Mouse (Mus musculus) MEL (cell line): ENCODE data around the gene Pdlim1. TPM values are rescaled to one million over a fixed set of nuclear protein-coding genes. Genes with fewer than 3 reads are reported as not detected.
A peak's percentile ranks its signal among the peaks of the same experiment; 100 is the strongest.

Experiments
- DNase-seq: peaks from one replicate; pipeline ENCODE4 v3.0.0; 2011; ENCODE audit warnings: low read depth, low spot score
- H3K27ac ChIP-seq: 2 replicates; pipeline ENCODE4 v1.5.1; 2012; ENCODE audit warnings: low read depth, mild to moderate bottlenecking, control low read depth, low read length, moderate library complexity; ENCODE audit not compliant: control insufficient read depth
- H3K27me3 ChIP-seq, 2 experiments: fragments of 150-350 bp in 1 of 2; sonication (generic) in 1 of 2; 2 replicates each; pipeline ENCODE4 v1.6.1; 2012; ENCODE audit warnings: low read length in 2 of 2, mild to moderate bottlenecking in 2 of 2, improper control_type of control experiment in 1 of 2, moderate library complexity in 1 of 2; ENCODE audit not compliant: insufficient read depth in 2 of 2, control insufficient read depth in 1 of 2
- H3K36me3 ChIP-seq, 2 experiments: 2 replicates each; pipeline ENCODE4 v1.6.1; 2012 to 2014; ENCODE audit warnings: low read length in 2 of 2, improper control_type of control experiment in 1 of 2, inconsistent platforms in 1 of 2, mild to moderate bottlenecking in 1 of 2; ENCODE audit not compliant: insufficient read depth in 2 of 2, control insufficient read depth in 1 of 2
- H3K4me1 ChIP-seq, 2 experiments: fragments of 150-350 bp in 1 of 2; sonication (generic) in 1 of 2; 2 replicates each; pipeline ENCODE4 v1.6.1; 2012; ENCODE audit warnings: low read length in 2 of 2, improper control_type of control experiment in 1 of 2, mild to moderate bottlenecking in 1 of 2; ENCODE audit not compliant: insufficient read depth in 2 of 2, control insufficient read depth in 1 of 2
- H3K4me3 ChIP-seq, 2 experiments: fragments of 150-350 bp in 1 of 2; sonication (generic) in 1 of 2; 2 replicates each; pipeline ENCODE4 v1.5.1; 2012; ENCODE audit warnings: low read depth in 2 of 2, low read length in 2 of 2, mild to moderate bottlenecking in 2 of 2, moderate library complexity in 2 of 2, control low read depth in 1 of 2, improper control_type of control experiment in 1 of 2; ENCODE audit not compliant: control insufficient read depth in 1 of 2, insufficient read depth in 1 of 2
- H3K79me2 ChIP-seq: 2 replicates; pipeline ENCODE4 v1.6.1; 2012; ENCODE audit warnings: mild to moderate bottlenecking, low read length, moderate library complexity; ENCODE audit not compliant: control insufficient read depth, poor library complexity, insufficient read depth
- H3K9ac ChIP-seq: 2 replicates; pipeline ENCODE4 v1.6.1; 2012; ENCODE audit warnings: low read depth, mild to moderate bottlenecking, control low read depth, low read length, moderate library complexity; ENCODE audit not compliant: control insufficient read depth, poor library complexity, severe bottlenecking
- H3K9me3 ChIP-seq: fragments of 150-350 bp; sonication (generic); replicated peaks from 2 replicates; pipeline ENCODE4 v1.6.1; 2012; ENCODE audit warnings: mild to moderate bottlenecking, low read length, improper control_type of control experiment, moderate library complexity; ENCODE audit not compliant: insufficient read depth
- CHD1 ChIP-seq: IDR thresholded peaks from 2 replicates; pipeline ENCODE4 v1.6.1; 2012; ENCODE audit warnings: low read depth, mild to moderate bottlenecking, inconsistent platforms, low read length, improper control_type of control experiment
- CHD2 ChIP-seq: IDR thresholded peaks from 2 replicates; pipeline ENCODE4 v1.6.1; 2011; ENCODE audit warnings: low read length, improper control_type of control experiment
- CTCF ChIP-seq, 3 experiments: IDR thresholded peaks in 2 of 3; conservative IDR thresholded peaks in 1 of 3; 2 replicates each; pipeline ENCODE4 v1.5.1; 2011 to 2012; ENCODE audit warnings: low read length in 3 of 3, low read depth in 2 of 3, mild to moderate bottlenecking in 2 of 3, improper control_type of control experiment in 1 of 3, inconsistent platforms in 1 of 3, mixed read lengths in 1 of 3, moderate library complexity in 1 of 3; ENCODE audit not compliant: control insufficient read depth in 1 of 3, insufficient read depth in 1 of 3, poor library complexity in 1 of 3, severe bottlenecking in 1 of 3
- HCFC1 ChIP-seq: IDR thresholded peaks from 2 replicates; pipeline ENCODE4 v1.6.1; 2012; ENCODE audit warnings: low read depth, mild to moderate bottlenecking, inconsistent platforms, low read length, improper control_type of control experiment, moderate library complexity
- JUND ChIP-seq: IDR thresholded peaks from 2 replicates; pipeline ENCODE4 v1.6.1; 2011; ENCODE audit warnings: low read depth, mild to moderate bottlenecking, improper control_type of control experiment, low read length
- MAZ ChIP-seq: IDR thresholded peaks from 2 replicates; pipeline ENCODE4 v1.6.1; 2012; ENCODE audit warnings: low read depth, mild to moderate bottlenecking, inconsistent platforms, low read length, improper control_type of control experiment
- MEF2A ChIP-seq: IDR thresholded peaks from 2 replicates; pipeline ENCODE4 v1.6.1; 2014; ENCODE audit warnings: low read depth, mild to moderate bottlenecking, inconsistent platforms, low read length, improper control_type of control experiment; ENCODE audit not compliant: poor library complexity, insufficient replicate concordance, severe bottlenecking; ENCODE audit errors: extremely low read depth
- MXI1 ChIP-seq: IDR thresholded peaks from 2 replicates; pipeline ENCODE4 v1.6.1; 2011; ENCODE audit warnings: mild to moderate bottlenecking, low read depth, low read length, improper control_type of control experiment
- NELFE ChIP-seq: IDR thresholded peaks from 2 replicates; pipeline ENCODE4 v1.6.1; 2011; ENCODE audit warnings: low read depth, low read length, improper control_type of control experiment
- NRF1 ChIP-seq: IDR thresholded peaks from 2 replicates; pipeline ENCODE4 v1.6.1; 2014; ENCODE audit warnings: low read depth, mild to moderate bottlenecking, inconsistent platforms, low read length, improper control_type of control experiment, moderate library complexity; ENCODE audit not compliant: poor library complexity, insufficient read depth, severe bottlenecking
- POLR2A ChIP-seq, 2 experiments: IDR thresholded peaks; 2 replicates each; pipeline ENCODE4 v1.6.1; 2011 to 2012; ENCODE audit warnings: low read length in 2 of 2, mild to moderate bottlenecking in 2 of 2, control low read depth in 1 of 2, improper control_type of control experiment in 1 of 2, low read depth in 1 of 2, moderate library complexity in 1 of 2; ENCODE audit not compliant: control insufficient read depth in 1 of 2, insufficient read depth in 1 of 2, poor library complexity in 1 of 2
- POLR2AphosphoS2 ChIP-seq: IDR thresholded peaks from 2 replicates; pipeline ENCODE4 v1.6.1; 2011; ENCODE audit warnings: low read length, improper control_type of control experiment
- POLR2AphosphoS5 ChIP-seq: IDR thresholded peaks from 2 replicates; pipeline ENCODE4 v1.6.1; 2012; ENCODE audit warnings: low read depth, borderline replicate concordance, mild to moderate bottlenecking, inconsistent platforms, low read length, moderate library complexity, mixed read lengths
- RAD21 ChIP-seq: IDR thresholded peaks from 2 replicates; pipeline ENCODE4 v1.6.1; 2011; ENCODE audit warnings: mild to moderate bottlenecking, low read depth, low read length, improper control_type of control experiment
- RCOR1 ChIP-seq: IDR thresholded peaks from 2 replicates; pipeline ENCODE4 v1.6.1; 2012; ENCODE audit warnings: low read depth, mild to moderate bottlenecking, inconsistent platforms, low read length, improper control_type of control experiment
- TCF12 ChIP-seq: IDR thresholded peaks from 2 replicates; pipeline ENCODE4 v1.6.1; 2014; ENCODE audit warnings: low read depth, mild to moderate bottlenecking, inconsistent platforms, low read length, improper control_type of control experiment, moderate library complexity
- UBTF ChIP-seq: IDR thresholded peaks from 2 replicates; pipeline ENCODE4 v1.6.1; 2012; ENCODE audit warnings: low read depth, mild to moderate bottlenecking, inconsistent platforms, low read length, improper control_type of control experiment, moderate library complexity, borderline replicate concordance; ENCODE audit not compliant: insufficient read depth
- ZC3H11A ChIP-seq: IDR thresholded peaks from 2 replicates; pipeline ENCODE4 v1.6.1; 2012; ENCODE audit warnings: low read depth, mild to moderate bottlenecking, inconsistent platforms, low read length, improper control_type of control experiment
- ZNF384 ChIP-seq: IDR thresholded peaks from 2 replicates; pipeline ENCODE4 v1.6.1; 2012; ENCODE audit warnings: low read depth, mild to moderate bottlenecking, inconsistent platforms, low read length, improper control_type of control experiment
- polyA plus RNA-seq, 2 experiments: library from polyadenylated mRNA; stranded (reverse) in 1 of 2; unstranded in 1 of 2; fragments of >175 nt in 1 of 2; fragments of >200 nt in 1 of 2; gene quantifications; 2 replicates each; pipeline versions ENCODE4 v1.2.1 to v1.2.4; 2012; ENCODE audit warnings: low replicate concordance in 2 of 2, low read depth in 1 of 2; ENCODE audit not compliant: insufficient read length in 2 of 2, insufficient read depth in 1 of 2, missing spikeins in 1 of 2
- total RNA-seq: library from RNA; depleted of rRNA; stranded (reverse); fragments of 300-350 nt; gene quantifications from 2 replicates; pipeline ENCODE4 v1.2.3, GENCODE M21; 2012

Gene Pdlim1
- total and polyA plus RNA-seq, 3 experiments: not detected

GRCm38 (mm10) chr19:40268493-40268892 lies 3.1 kb downstream of the Pdlim1 start:
- Histone ChIP-seq H3K4me3 (0 out of 4 replicates have a peak overlapping the region, but pooled peaks of 1 of the 2 experiments have one; percentile 15), H3K36me3 (no peaks in the 10 kb centered on the region), H3K4me1 (no peaks in the 10 kb centered on the region), H3K79me2 (no peaks in the 10 kb centered on the region), H3K9ac (no peak overlapping the region), H3K9me3 (no peaks in the 10 kb centered on the region), H3K27me3 (no peaks in the 10 kb centered on the region), H3K27ac (no peak overlapping the region)
- TF ChIP-seq MEF2A (no peak), ZNF384 (no peak), MXI1 (no peak), NELFE (no peak), TCF12 (no peak), CHD2 (no peak), ZC3H11A (no peak), HCFC1 (no peak), POLR2A (IDR thresholded peaks at IDR 0.05; ENCODE audit: control insufficient read depth in 1 of 2, insufficient read depth in 1 of 2, low read depth in 1 of 2, low read length in 2 of 2, poor library complexity in 1 of 2) (no peak), RAD21 (no peak), NRF1 (no peak), RCOR1 (no peak), MAZ (no peak), JUND (no peak)
- TF ChIP-seq, all 39 proteins: peak for 0
- no peak for DNase-seq

GRCm38 (mm10) chr19:40267380-40267779 lies 4.3 kb downstream of the Pdlim1 start:
- Histone ChIP-seq H3K9me3 (no peaks in the 10 kb centered on the region), H3K79me2 (no peaks in the 10 kb centered on the region), H3K36me3 (no peaks in the 10 kb centered on the region), H3K4me1 (no peaks in the 10 kb centered on the region), H3K27ac (no peak overlapping the region), H3K27me3 (no peaks in the 10 kb centered on the region; a peak in 1 of 4 replicates), H3K9ac (no peak overlapping the region), H3K4me3 (no peak overlapping the region)
- peak; percentile 47 for DNase-seq
- TF ChIP-seq HCFC1 (no peak), POLR2AphosphoS5 (no peak), POLR2AphosphoS2 (no peak), MEF2A (no peak), CHD1 (no peak), UBTF (no peak), ZNF384 (no peak), CTCF (IDR thresholded peaks at IDR 0.05 in 2 of 3, conservative IDR thresholded peaks at IDR 0.05 in 1 of 3; ENCODE audit: control insufficient read depth in 1 of 3, insufficient read depth in 1 of 3, low read depth in 2 of 3, low read length in 3 of 3, poor library complexity in 1 of 3, severe bottlenecking in 1 of 3) (no peak), RCOR1 (no peak), MXI1 (no peak), MAZ (no peak), CHD2 (no peak)
- TF ChIP-seq, all 39 proteins: peak for 0
